Mouse (Mus musculus) intestine, embryonic 15.5 days (tissue): Measurements from ENCODE around the gene Ccm2l. TPM values are rescaled to one million over a fixed set of nuclear protein-coding genes. Genes with fewer than 3 reads are reported as not detected.

ENCODE experiments used
- ATAC-seq: fragments of 200-750 bp; cut with Nextera tagmentation; 2 replicates; pipeline ENCODE4 v1.8.0; 2017; ENCODE audit warnings: moderate TSS enrichment, moderate library complexity
- H3K27ac ChIP-seq: fragments of 300-500 bp; sonication (generic); 2 replicates; pipeline ENCODE4 v1.5.1; 2015; ENCODE audit warnings: mild to moderate bottlenecking, inconsistent platforms
- H3K27me3 ChIP-seq: fragments of 300-500 bp; sonication (generic); replicated peaks from 2 replicates; pipeline ENCODE4 v1.6.1; 2015; ENCODE audit warnings: inconsistent platforms
- H3K36me3 ChIP-seq: fragments of 300-500 bp; sonication (generic); 2 replicates; pipeline ENCODE4 v1.6.1; 2015; ENCODE audit warnings: inconsistent platforms
- H3K4me1 ChIP-seq: fragments of 300-500 bp; sonication (generic); replicated peaks from 2 replicates; pipeline ENCODE4 v1.6.1; 2015; ENCODE audit warnings: inconsistent platforms
- H3K4me2 ChIP-seq: fragments of 300-500 bp; sonication (generic); replicated peaks from 2 replicates; pipeline ENCODE4 v1.6.1; 2015; ENCODE audit warnings: mild to moderate bottlenecking, inconsistent platforms
- H3K4me3 ChIP-seq: fragments of 300-500 bp; sonication (generic); replicated peaks from 2 replicates; pipeline ENCODE4 v1.5.1; 2015; ENCODE audit warnings: inconsistent platforms
- H3K9ac ChIP-seq: fragments of 300-500 bp; sonication (generic); 2 replicates; pipeline ENCODE4 v1.6.1; 2015; ENCODE audit warnings: inconsistent platforms
- H3K9me3 ChIP-seq: fragments of 300-500 bp; sonication (generic); 2 replicates; pipeline ENCODE4 v1.6.1; 2016; ENCODE audit warnings: inconsistent platforms
- WGBS: fragments of 180-500 bp; shearing (Covaris S2); methylation state at CpG from one replicate; pipeline ENCODE4 v1.1.7; 2015; 5-methylcytosine and 5-hydroxymethylcytosine counted together
- polyA plus RNA-seq: library from polyadenylated mRNA; unstranded; fragments of >200 nt; fragmentation: Nextera tagmentation; extraction: Ambion mirVana; gene quantifications from 2 replicates; pipeline ENCODE4 v1.2.1, GENCODE M21; 2015

The Ccm2l gene
- polyA plus RNA-seq, 1 experiment from 2014 or later = 2.0 TPM

DNA sequence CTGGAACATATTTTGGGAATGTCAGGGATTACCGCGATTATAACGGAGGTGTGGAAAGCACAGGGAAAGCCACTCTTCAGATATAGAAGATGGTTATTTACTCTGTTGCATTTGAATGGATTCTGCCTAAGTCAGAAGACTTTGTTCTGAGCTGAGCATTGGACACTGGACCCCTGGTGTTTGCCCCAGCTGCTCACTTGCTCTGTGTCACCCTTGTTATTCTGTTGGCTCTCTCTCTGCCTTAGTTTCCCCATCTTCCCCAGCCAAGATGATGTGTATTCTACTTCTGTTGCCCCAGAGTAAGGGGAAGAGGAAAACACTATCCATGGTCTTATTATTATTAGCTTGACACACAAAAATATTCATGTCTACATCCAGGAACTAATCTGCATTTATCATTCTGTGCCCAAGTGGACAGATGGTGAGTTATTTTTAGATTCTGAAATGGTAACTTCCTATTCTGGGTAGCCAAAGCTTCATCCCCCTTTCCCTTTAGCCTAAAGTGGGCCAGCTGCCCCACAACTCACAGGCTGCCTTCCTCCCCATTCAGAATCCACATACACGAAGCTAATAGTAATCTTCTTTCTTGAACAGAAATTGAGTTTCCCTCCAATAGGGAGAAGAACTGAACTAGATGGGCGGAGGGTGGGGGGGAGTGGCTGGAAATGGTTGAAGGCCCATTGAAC, 32.1 kb upstream of the Ccm2l start:
- peaks cover 47% of the 10 kb centered on the region for H3K27me3 ChIP-seq
- no peak for ATAC-seq
- no peak overlapping the region for H3K27ac ChIP-seq
- no peak overlapping the region for H3K4me3 ChIP-seq
- no peaks in the 10 kb centered on the region for H3K9me3 ChIP-seq
- H3K4me2 ChIP-seq = no peak overlapping the region
- 73% methylated on average over 5 of the region's 5 CpGs for WGBS
- peaks cover 9% of the 10 kb centered on the region; the same call in 1 of the 2 replicates for H3K4me1 ChIP-seq
- H3K9ac ChIP-seq = no peak overlapping the region
- H3K36me3 ChIP-seq = no peaks in the 10 kb centered on the region

DNA sequence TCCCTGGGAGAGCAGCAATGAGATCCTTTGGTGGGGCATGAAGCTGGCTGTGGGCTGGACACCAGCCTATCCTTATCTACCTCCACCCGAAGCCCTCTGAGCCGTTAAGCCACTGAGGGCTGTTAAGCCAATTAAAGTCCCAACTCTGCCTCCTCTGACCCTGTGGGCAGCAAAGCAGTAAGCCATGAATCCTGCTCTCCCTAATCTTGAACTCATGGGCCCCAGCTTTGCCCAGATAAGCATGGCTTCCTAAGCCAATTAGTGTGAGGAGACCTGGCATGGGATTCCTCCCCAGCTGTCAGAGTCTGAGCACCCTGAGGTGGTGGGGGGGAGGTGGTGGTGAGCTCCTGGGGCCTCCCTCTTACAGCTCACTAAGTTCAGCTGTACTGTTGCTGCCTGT, 29.1 kb upstream of the Ccm2l start:
- H3K27me3 ChIP-seq = peaks cover 27% of the 10 kb centered on the region
- no peak overlapping the region for H3K27ac ChIP-seq
- no peak overlapping the region for H3K9ac ChIP-seq
- peaks cover 7% of the 10 kb centered on the region; the same call in 1 of the 2 replicates for H3K4me1 ChIP-seq
- no peak overlapping the region for H3K4me3 ChIP-seq
- no peaks in the 10 kb centered on the region for H3K9me3 ChIP-seq
- ATAC-seq = no peak
- no peak overlapping the region for H3K4me2 ChIP-seq
- WGBS = 22% methylated on average over 2 of the region's 2 CpGs
- no peaks in the 10 kb centered on the region for H3K36me3 ChIP-seq

DNA sequence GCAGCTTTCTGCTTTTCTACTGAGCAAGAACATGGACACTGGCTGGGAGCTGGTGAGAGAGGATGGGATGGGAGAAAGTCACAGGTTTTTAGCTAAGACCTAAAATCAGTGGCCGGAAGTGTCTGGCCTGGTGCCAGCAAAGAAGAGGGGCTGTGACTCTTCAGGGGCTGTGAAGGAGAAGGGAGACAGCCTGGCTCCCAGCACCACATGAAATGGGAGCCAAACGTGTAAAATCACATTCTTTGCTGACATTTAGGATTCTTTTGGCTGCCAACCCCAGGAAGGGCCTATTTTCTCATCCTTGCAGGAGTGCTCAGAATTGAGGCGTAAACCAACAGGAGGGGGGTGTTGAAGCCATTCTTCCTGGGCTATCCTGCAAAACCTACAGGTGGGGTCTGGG, 21.9 kb upstream of the Ccm2l start:
- no peaks in the 10 kb centered on the region for H3K9me3 ChIP-seq
- 42% methylated on average over 3 of the region's 3 CpGs for WGBS

DNA sequence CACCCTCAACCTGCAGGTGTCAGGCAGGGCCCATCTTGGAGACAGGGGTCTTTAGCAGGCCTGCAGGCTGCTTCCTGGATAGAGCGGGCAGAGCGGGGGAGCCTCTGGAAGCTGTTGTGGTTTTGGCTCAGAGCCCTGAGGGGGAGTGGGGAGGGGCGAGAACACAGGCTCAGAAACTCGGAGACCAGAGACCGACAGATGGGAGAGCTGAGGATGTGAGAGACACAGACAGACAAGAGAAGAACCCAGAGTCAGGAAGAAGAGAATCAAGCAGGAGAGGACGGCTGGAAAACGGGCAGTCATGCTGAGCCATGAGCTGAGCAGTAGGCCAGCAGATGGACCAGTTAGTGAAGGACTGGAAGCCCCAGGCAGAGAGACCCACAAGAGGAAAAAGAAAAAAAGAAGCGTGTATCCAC, 19.9 kb upstream of the Ccm2l start:
- Histone ChIP-seq H3K27ac (no peak overlapping the region), H3K36me3 (no peaks in the 10 kb centered on the region), H3K9ac (no peak overlapping the region), H3K4me2 (no peak overlapping the region), H3K9me3 (no peaks in the 10 kb centered on the region), H3K4me1 (0 out of 2 replicates have a peak, but pooled peaks cover 10% of the 10 kb centered on the region), H3K27me3 (peaks cover 10% of the 10 kb centered on the region), H3K4me3 (no peak overlapping the region)
- 36% methylated on average over 8 of the region's 8 CpGs for WGBS
- ATAC-seq = no peak

More for the DNA sequence above, 21.9 kb upstream of the Ccm2l start:
- H3K4me2 ChIP-seq = no peak overlapping the region
- no peak overlapping the region for H3K27ac ChIP-seq
- H3K9ac ChIP-seq = no peak overlapping the region
- H3K36me3 ChIP-seq = no peaks in the 10 kb centered on the region
- H3K4me3 ChIP-seq = no peak overlapping the region
- no peak for ATAC-seq
- H3K4me1 ChIP-seq = 0 out of 2 replicates have a peak, but pooled peaks cover 8% of the 10 kb centered on the region
- 0 out of 2 replicates have a peak, but pooled peaks cover 4% of the 10 kb centered on the region for H3K27me3 ChIP-seq

DNA sequence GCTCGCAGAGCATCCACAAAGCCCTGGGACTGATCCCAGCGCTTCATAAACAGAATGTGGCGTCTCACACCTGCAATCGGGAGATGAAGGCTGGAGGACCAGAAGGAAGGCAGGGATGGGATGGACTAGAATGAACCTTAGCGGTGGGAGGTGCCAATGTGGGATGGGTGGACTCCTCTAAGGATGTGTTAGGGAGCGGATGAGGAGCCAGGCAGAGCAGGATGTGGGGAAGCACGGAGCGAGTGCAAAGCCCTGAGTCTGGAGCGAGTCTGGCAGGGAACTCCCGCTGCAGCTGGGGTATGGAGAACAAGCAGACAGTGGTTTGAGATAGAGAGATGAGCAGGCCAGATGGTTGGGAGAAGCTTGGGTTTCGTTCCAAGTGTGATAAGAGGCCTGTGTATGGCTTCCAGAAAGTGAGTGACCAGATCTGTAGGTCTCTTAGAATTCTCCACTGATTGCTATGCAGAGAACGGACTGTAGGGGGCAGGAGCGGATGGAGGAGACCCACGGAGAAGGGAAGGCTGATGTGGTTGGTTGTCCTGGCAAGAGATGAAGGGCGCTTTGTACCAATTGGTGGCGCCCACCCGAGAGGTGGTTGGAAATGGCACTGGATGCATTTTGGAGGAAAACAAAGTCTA, 17.8 kb upstream of the Ccm2l start:
- ATAC-seq = no peak
- Histone ChIP-seq H3K9me3 (no peaks in the 10 kb centered on the region), H3K4me1 (0 out of 2 replicates have a peak, but pooled peaks cover 13% of the 10 kb centered on the region), H3K27me3 (peaks cover 29% of the 10 kb centered on the region), H3K4me2 (no peak overlapping the region), H3K36me3 (no peaks in the 10 kb centered on the region), H3K9ac (no peak overlapping the region), H3K4me3 (no peak overlapping the region), H3K27ac (no peak overlapping the region)
- WGBS = 35% methylated on average over 17 of the region's 17 CpGs

DNA sequence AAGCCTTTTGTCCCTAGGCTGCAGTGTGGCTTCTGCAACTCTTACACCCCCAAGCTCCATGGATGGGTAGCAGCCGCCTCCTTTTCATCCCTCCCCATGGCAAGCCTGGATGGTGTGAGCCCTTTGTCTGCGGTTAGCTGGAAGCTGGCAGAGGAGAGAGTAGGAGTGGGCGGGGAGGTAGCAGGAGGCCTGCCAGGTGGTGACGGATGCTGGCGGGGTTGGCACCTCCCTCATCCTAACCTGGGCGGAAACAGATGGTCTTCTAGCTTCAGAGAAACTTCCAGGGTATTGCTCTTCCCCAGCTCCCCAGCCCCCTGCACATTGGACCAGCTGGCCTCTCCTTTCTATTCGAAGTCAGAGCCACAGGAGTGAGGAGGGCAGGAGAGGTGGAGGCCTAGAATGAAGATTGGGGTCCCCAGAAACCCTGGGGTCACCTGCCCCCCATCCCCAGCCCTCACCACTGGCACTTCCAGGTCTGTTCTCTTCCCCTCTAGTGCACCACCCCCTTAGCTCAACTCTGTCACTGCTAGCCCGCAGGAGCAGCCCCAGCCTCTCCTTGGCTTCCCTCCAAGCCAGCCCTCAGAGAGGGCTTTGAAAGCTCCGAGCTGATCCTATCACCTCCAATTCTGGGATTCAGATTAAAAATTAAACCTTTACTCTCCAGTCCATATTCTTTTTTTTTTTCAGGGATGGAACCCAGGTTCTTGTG, 16.3 kb upstream of the Ccm2l start:
- WGBS = 37% methylated on average over 9 of the region's 9 CpGs
- H3K27ac ChIP-seq = no peak overlapping the region
- H3K4me3 ChIP-seq = no peak overlapping the region
- ATAC-seq = no peak
- no peak overlapping the region for H3K9ac ChIP-seq
- no peaks in the 10 kb centered on the region for H3K36me3 ChIP-seq
- 0 out of 2 replicates have a peak, but pooled peaks cover 10% of the 10 kb centered on the region for H3K4me1 ChIP-seq
- H3K27me3 ChIP-seq = peaks cover 37% of the 10 kb centered on the region
- no peaks in the 10 kb centered on the region for H3K9me3 ChIP-seq
- H3K4me2 ChIP-seq = no peak overlapping the region

DNA sequence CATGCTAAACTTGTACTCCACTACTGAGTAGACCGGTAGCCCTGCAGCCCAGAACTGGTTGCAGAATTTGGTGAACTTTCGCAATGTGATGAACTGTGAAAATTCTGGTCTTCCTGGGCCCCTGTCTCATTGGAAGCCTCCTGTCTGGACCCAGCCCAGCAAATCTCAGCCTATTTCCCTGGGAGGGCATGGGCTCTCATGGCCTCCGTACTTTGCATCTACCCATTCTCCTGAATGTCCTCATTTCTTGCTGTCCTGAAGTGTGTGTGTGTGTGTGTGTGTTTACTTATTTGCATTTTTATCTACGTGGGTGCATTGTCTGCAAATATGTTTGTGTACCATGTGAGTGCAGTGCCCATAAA, 15.8 kb upstream of the Ccm2l start:
- Histone ChIP-seq H3K4me1 (0 out of 2 replicates have a peak, but pooled peaks cover 10% of the 10 kb centered on the region), H3K27me3 (peaks cover 42% of the 10 kb centered on the region), H3K27ac (no peak overlapping the region), H3K36me3 (no peaks in the 10 kb centered on the region), H3K9ac (no peak overlapping the region), H3K4me3 (no peak overlapping the region), H3K9me3 (no peaks in the 10 kb centered on the region), H3K4me2 (no peak overlapping the region)
- no peak for ATAC-seq
- WGBS = 83% methylated on average over 4 of the region's 4 CpGs

DNA sequence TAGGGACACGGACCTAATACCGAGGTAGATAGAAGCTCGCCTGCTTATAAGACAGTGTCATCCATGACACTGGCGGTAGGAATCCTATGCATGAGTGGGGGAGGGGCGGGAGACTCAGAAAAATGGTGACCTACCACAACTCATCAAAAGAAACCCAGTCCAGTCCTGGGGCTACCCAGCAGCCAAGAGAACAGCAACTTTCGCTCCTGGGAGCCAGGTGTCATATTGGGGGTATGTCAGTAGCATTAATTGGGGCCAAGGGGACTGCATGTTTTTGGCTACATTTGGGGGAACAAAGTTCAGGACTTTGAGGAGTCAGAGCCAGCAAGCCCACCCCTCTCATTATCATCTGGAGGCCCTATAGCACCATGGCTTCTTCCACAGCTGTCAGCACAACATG, 14.7 kb upstream of the Ccm2l start:
- no peak overlapping the region for H3K4me2 ChIP-seq
- H3K27me3 ChIP-seq = peaks cover 42% of the 10 kb centered on the region
- WGBS = 83% methylated on average over 6 of the region's 6 CpGs
- H3K9ac ChIP-seq = no peak overlapping the region
- H3K36me3 ChIP-seq = no peaks in the 10 kb centered on the region
- H3K4me1 ChIP-seq = 0 out of 2 replicates have a peak, but pooled peaks cover 5% of the 10 kb centered on the region
- H3K9me3 ChIP-seq = no peaks in the 10 kb centered on the region
- no peak overlapping the region for H3K27ac ChIP-seq
- H3K4me3 ChIP-seq = no peak overlapping the region
- no peak for ATAC-seq

DNA sequence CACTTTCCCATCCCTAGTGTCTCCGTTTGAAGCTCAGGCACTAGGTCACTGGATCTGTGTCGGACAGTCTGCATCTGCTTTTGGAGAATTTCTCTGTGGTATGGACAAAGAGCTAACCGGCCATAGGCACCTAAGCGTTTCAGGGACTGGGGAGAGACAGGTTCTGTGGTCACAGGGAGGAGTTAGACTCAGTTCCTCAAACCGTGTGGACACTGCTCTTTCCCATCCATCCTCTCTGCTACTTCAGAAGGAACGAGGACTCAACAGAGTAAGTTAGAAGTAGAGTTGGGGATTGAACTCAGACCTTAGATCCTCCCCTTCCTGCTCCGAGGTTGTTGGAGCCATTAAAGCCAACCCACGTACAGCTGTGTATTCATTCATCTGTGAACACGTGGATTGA, 14.2 kb upstream of the Ccm2l start:
- Histone ChIP-seq H3K4me1 (0 out of 2 replicates have a peak, but pooled peaks cover 5% of the 10 kb centered on the region), H3K36me3 (no peaks in the 10 kb centered on the region), H3K27ac (no peak overlapping the region), H3K4me2 (no peak overlapping the region), H3K27me3 (peaks cover 42% of the 10 kb centered on the region), H3K9me3 (no peaks in the 10 kb centered on the region), H3K9ac (no peak overlapping the region), H3K4me3 (no peak overlapping the region)
- ATAC-seq = no peak
- 74% methylated on average over 9 of the region's 9 CpGs for WGBS

DNA sequence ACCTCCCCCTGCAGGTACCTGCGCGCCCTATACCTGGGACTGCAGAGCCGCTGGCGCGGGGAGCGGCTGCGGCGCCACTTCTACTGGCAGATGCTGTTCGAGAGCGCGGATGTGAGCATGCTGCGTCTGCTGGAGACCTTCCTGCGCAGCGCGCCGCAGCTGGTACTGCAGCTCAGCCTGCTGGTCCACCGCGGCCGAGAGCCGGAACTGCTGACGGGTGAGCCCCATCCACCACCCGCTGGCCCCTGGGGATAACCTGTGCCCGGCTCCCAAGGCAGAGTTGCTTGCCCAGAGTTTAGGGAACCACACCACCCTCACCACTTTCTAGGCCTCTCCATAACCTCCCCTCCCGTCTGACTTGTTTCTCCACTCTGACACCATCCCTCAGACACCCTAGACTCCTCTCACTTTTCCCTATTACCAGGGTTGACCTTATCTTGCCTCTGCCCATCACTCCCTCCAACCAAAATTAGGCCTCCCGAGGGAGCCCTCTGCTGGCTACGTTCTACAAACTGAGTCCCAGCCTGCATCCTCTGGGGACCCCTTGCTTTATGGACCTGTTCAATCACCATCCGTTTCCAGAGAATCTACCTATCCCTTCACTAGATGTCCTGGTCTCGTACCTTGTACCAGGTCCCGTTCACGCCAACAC, 12.9 kb upstream of the Ccm2l start:
- no peaks in the 10 kb centered on the region for H3K36me3 ChIP-seq
- no peak overlapping the region for H3K4me2 ChIP-seq
- H3K9ac ChIP-seq = no peak overlapping the region
- H3K4me1 ChIP-seq = 0 out of 2 replicates have a peak, but pooled peaks cover 5% of the 10 kb centered on the region
- no peak overlapping the region for H3K27ac ChIP-seq
- H3K27me3 ChIP-seq = peaks cover 42% of the 10 kb centered on the region
- ATAC-seq = no peak
- WGBS = 8% methylated on average over 30 of the region's 30 CpGs
- H3K4me3 ChIP-seq = no peak overlapping the region
- no peaks in the 10 kb centered on the region for H3K9me3 ChIP-seq

DNA sequence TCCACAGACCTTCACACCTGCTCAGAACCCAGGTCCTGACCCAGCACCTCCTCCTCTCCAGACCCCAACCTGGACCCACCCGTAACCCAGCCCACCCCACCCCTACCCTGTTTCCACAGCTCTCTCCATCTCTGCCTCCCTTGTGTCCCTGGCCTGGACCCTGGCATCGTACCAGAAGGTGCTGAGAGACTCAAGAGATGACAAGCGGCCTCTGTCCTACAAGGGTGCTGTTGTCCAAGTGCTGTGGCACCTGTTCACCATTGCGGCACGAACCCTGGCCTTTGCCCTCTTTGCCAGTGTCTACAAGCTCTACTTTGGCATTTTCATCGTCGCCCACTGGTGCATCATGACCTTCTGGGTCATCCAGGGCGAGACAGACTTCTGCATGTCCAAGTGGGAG, 11.9 kb upstream of the Ccm2l start:
- Histone ChIP-seq H3K9me3 (no peaks in the 10 kb centered on the region), H3K9ac (no peak overlapping the region), H3K27ac (no peak overlapping the region), H3K4me1 (0 out of 2 replicates have a peak, but pooled peaks cover 5% of the 10 kb centered on the region), H3K4me2 (no peak overlapping the region), H3K4me3 (no peak overlapping the region), H3K36me3 (no peaks in the 10 kb centered on the region), H3K27me3 (peaks cover 42% of the 10 kb centered on the region)
- no peak for ATAC-seq
- WGBS = 85% methylated on average over 8 of the region's 8 CpGs
